Mouse (Mus musculus) Patski (cell line): ENCODE data around the gene Anxa8. TPM values are rescaled to one million over a fixed set of nuclear protein-coding genes. Genes with fewer than 3 reads are reported as not detected.

Experiments used
- ATAC-seq: fragments of 100-300 bp; one replicate; pipeline ENCODE4 v1.8.0; 2021
- CTCF ChIA-PET: fragments of 350-600 bp; sonication (Branson Sonifier 250); formaldehyde crosslinking; loops from one replicate; lab custom pipeline; 2022; ENCODE audit warnings: inconsistent platforms; lab: Charles Lee
- POLR2A ChIA-PET: fragments of 350-600 bp; sonication (Branson Sonifier 250); formaldehyde crosslinking; loops from one replicate; lab custom pipeline; 2022; ENCODE audit warnings: antibody characterized with exemption, inconsistent platforms; lab: Charles Lee
- DNase-seq: peaks from one replicate; pipeline ENCODE4 v3.0.0-alpha.2; 2011; ENCODE audit warnings: low read depth, low spot score
- H3K27me3 ChIP-seq: fragments of 371-371 bp; one replicate; pipeline ENCODE4 v1.5.1; 2021
- CTCF ChIP-seq: fragments of 100-300 bp; IDR thresholded peaks from one replicate; pipeline ENCODE4 v1.5.1; 2021
- in situ Hi-C: fragments of 300-500 bp; cut with MboI; formaldehyde crosslinking; loops from 3 replicates; pipeline ENCODE4 v1.11.1; 2018; ENCODE audit warnings: low pct_unique_long_range_greater_than_20kb, mixed read lengths
- polyA plus RNA-seq: library from polyadenylated mRNA; unstranded; gene quantifications from one replicate; pipeline ENCODE4 v1.2.3, GENCODE M21; 2021

Gene Anxa8
- polyA plus RNA-seq, 1 experiment from 2014 or later, result 4.5 TPM

- no peak for TF ChIP-seq CTCF
- ATAC-seq, result no peak
- no peak for DNase-seq
- H3K27me3 ChIP-seq, result peaks cover 8% of the 10 kb centered on the region
- in situ Hi-C loops, result loop anchor here (10.0 kb wide), 2 partner anchors 143 to 257 kb away; no protein-coding TSS in a partner anchor
- POLR2A ChIA-PET, result no interaction called here
- CTCF ChIA-PET, result interaction anchor here (0.7 to 7.0 kb wide), 2 partner anchors 24 to 46 kb away, joined by 3 to 66 read pairs; partner anchors contain the start of gene Anxa8
These were observed 21.8 kb downstream of the Anxa8 start for GRCm38 (mm10) chr14:34107594-34107993.

- in situ Hi-C loops, result no loop called here
- ATAC-seq, result no peak
These were observed 28.5 kb downstream of the Anxa8 start for GRCm38 (mm10) chr14:34114311-34114710.

GRCm38 (mm10) chr14:34119046-34119723, 33.4 kb downstream of the Anxa8 start:
- ChIA-PET CTCF (no interaction called here), POLR2A (no interaction called here)
- H3K27me3 ChIP-seq, result peaks cover 8% of the 10 kb centered on the region
- ATAC-seq (no peak), DNase-seq (no peak)
- TF ChIP-seq CTCF, result no peak
- in situ Hi-C loops, result no loop called here

More at GRCm38 (mm10) chr14:34114311-34114710, 28.5 kb downstream of the Anxa8 start:
- no peak for DNase-seq
- TF ChIP-seq CTCF, result no peak
- ChIA-PET POLR2A (no interaction called here), CTCF (no interaction called here)
- peaks cover 13% of the 10 kb centered on the region for H3K27me3 ChIP-seq

GRCm38 (mm10) chr14:34120016-34120910, 34.5 kb downstream of the Anxa8 start:
- H3K27me3 ChIP-seq, result peaks cover 9% of the 10 kb centered on the region
- no peak for ATAC-seq
- in situ Hi-C loops, result no loop called here
- ChIA-PET CTCF (interaction anchor here (0.7 kb wide), 1 partner anchor 16 kb away, joined by 3 read pairs; no protein-coding TSS in a partner anchor), POLR2A (no interaction called here)
- no peak for TF ChIP-seq CTCF
- no peak for DNase-seq

GRCm38 (mm10) chr14:34120923-34121351, 35.2 kb downstream of the Anxa8 start:
- DNase-seq (no peak), ATAC-seq (no peak)
- peaks cover 15% of the 10 kb centered on the region for H3K27me3 ChIP-seq
- no peak for TF ChIP-seq CTCF
- ChIA-PET POLR2A (no interaction called here), CTCF (no interaction called here)
- in situ Hi-C loops, result no loop called here

GRCm38 (mm10) chr14:34121691-34122090, 35.9 kb downstream of the Anxa8 start:
- ATAC-seq (no peak), DNase-seq (no peak)
- H3K27me3 ChIP-seq, result peaks cover 15% of the 10 kb centered on the region
- POLR2A ChIA-PET, result no interaction called here
- in situ Hi-C loops, result no loop called here
- CTCF ChIA-PET, result no interaction called here
- no peak for TF ChIP-seq CTCF

- ChIA-PET CTCF (no interaction called here), POLR2A (no interaction called here)
- TF ChIP-seq CTCF, result no peak
- no peak for ATAC-seq
- peaks cover 8% of the 10 kb centered on the region for H3K27me3 ChIP-seq
- no peak for DNase-seq
- in situ Hi-C loops, result no loop called here
These were observed 45.4 kb downstream of the Anxa8 start for GRCm38 (mm10) chr14:34131216-34131615.

- no peak for ATAC-seq
- in situ Hi-C loops, result no loop called here
- no peaks in the 10 kb centered on the region for H3K27me3 ChIP-seq
- no peak for TF ChIP-seq CTCF
- POLR2A ChIA-PET, result no interaction called here
- CTCF ChIA-PET, result interaction anchor here (1.5 kb wide), 1 partner anchor 62 kb away, joined by 4 read pairs; no protein-coding TSS in a partner anchor
- DNase-seq, result no peak
These were observed 49.6 kb downstream of the Anxa8 start for GRCm38 (mm10) chr14:34135391-34135790.

GRCm38 (mm10) chr14:34139671-34140664, 54.2 kb downstream of the Anxa8 start:
- ChIA-PET CTCF (no interaction called here), POLR2A (no interaction called here)
- peaks cover 5% of the 10 kb centered on the region for H3K27me3 ChIP-seq
- DNase-seq (no peak), ATAC-seq (no peak)
- no peak for TF ChIP-seq CTCF
- in situ Hi-C loops, result no loop called here

- POLR2A ChIA-PET, result no interaction called here
These were observed 56.5 kb downstream of the Anxa8 start for GRCm38 (mm10) chr14:34142316-34142715.

More at GRCm38 (mm10) chr14:34142316-34142715, 56.5 kb downstream of the Anxa8 start:
- no peak for TF ChIP-seq CTCF
- in situ Hi-C loops, result no loop called here
- ATAC-seq (no peak), DNase-seq (no peak)
- peaks cover 5% of the 10 kb centered on the region for H3K27me3 ChIP-seq
- CTCF ChIA-PET, result no interaction called here
